Mouse (Mus musculus) MEL (cell line): ENCODE measurements at regions not wholly inside any gene's neighbourhood (a gene's known extent, or its start where the extent isn't known, plus 50 kb on each side); places are given as distances from the start of the nearest gene placed in this dataset.

Experiments used
- DNase-seq: peaks from one replicate; pipeline ENCODE4 v3.0.0; 2011; ENCODE audit warnings: low read depth, low spot score
- H3K27ac ChIP-seq: 2 replicates; pipeline ENCODE4 v1.5.1; 2012; ENCODE audit warnings: low read depth, mild to moderate bottlenecking, control low read depth, low read length, moderate library complexity; ENCODE audit not compliant: control insufficient read depth
- H3K27me3 ChIP-seq, 2 experiments: fragments of 150-350 bp in 1 of 2; sonication (generic) in 1 of 2; 2 replicates each; pipeline ENCODE4 v1.6.1; 2012; ENCODE audit warnings: low read length in 2 of 2, mild to moderate bottlenecking in 2 of 2, improper control_type of control experiment in 1 of 2, moderate library complexity in 1 of 2; ENCODE audit not compliant: insufficient read depth in 2 of 2, control insufficient read depth in 1 of 2
- H3K36me3 ChIP-seq, 2 experiments: 2 replicates each; pipeline ENCODE4 v1.6.1; 2012 to 2014; ENCODE audit warnings: low read length in 2 of 2, improper control_type of control experiment in 1 of 2, inconsistent platforms in 1 of 2, mild to moderate bottlenecking in 1 of 2; ENCODE audit not compliant: insufficient read depth in 2 of 2, control insufficient read depth in 1 of 2
- H3K4me1 ChIP-seq, 2 experiments: fragments of 150-350 bp in 1 of 2; sonication (generic) in 1 of 2; 2 replicates each; pipeline ENCODE4 v1.6.1; 2012; ENCODE audit warnings: low read length in 2 of 2, improper control_type of control experiment in 1 of 2, mild to moderate bottlenecking in 1 of 2; ENCODE audit not compliant: insufficient read depth in 2 of 2, control insufficient read depth in 1 of 2
- H3K4me3 ChIP-seq, 2 experiments: fragments of 150-350 bp in 1 of 2; sonication (generic) in 1 of 2; 2 replicates each; pipeline ENCODE4 v1.5.1; 2012; ENCODE audit warnings: low read depth in 2 of 2, low read length in 2 of 2, mild to moderate bottlenecking in 2 of 2, moderate library complexity in 2 of 2, control low read depth in 1 of 2, improper control_type of control experiment in 1 of 2; ENCODE audit not compliant: control insufficient read depth in 1 of 2, insufficient read depth in 1 of 2
- H3K79me2 ChIP-seq: 2 replicates; pipeline ENCODE4 v1.6.1; 2012; ENCODE audit warnings: mild to moderate bottlenecking, low read length, moderate library complexity; ENCODE audit not compliant: control insufficient read depth, poor library complexity, insufficient read depth
- H3K9ac ChIP-seq: 2 replicates; pipeline ENCODE4 v1.6.1; 2012; ENCODE audit warnings: low read depth, mild to moderate bottlenecking, control low read depth, low read length, moderate library complexity; ENCODE audit not compliant: control insufficient read depth, poor library complexity, severe bottlenecking
- H3K9me3 ChIP-seq: fragments of 150-350 bp; sonication (generic); replicated peaks from 2 replicates; pipeline ENCODE4 v1.6.1; 2012; ENCODE audit warnings: mild to moderate bottlenecking, low read length, improper control_type of control experiment, moderate library complexity; ENCODE audit not compliant: insufficient read depth
- CHD1 ChIP-seq: IDR thresholded peaks from 2 replicates; pipeline ENCODE4 v1.6.1; 2012; ENCODE audit warnings: low read depth, mild to moderate bottlenecking, inconsistent platforms, low read length, improper control_type of control experiment
- CTCF ChIP-seq, 3 experiments: IDR thresholded peaks in 2 of 3; conservative IDR thresholded peaks in 1 of 3; 2 replicates each; pipeline ENCODE4 v1.5.1; 2011 to 2012; ENCODE audit warnings: low read length in 3 of 3, low read depth in 2 of 3, mild to moderate bottlenecking in 2 of 3, improper control_type of control experiment in 1 of 3, inconsistent platforms in 1 of 3, mixed read lengths in 1 of 3, moderate library complexity in 1 of 3; ENCODE audit not compliant: control insufficient read depth in 1 of 3, insufficient read depth in 1 of 3, poor library complexity in 1 of 3, severe bottlenecking in 1 of 3
- E2F4 ChIP-seq: IDR thresholded peaks from 2 replicates; pipeline ENCODE4 v1.6.1; 2011; ENCODE audit warnings: low read depth, low read length, improper control_type of control experiment, borderline replicate concordance
- ELF1 ChIP-seq: IDR thresholded peaks from 2 replicates; pipeline ENCODE4 v1.6.1; 2014; ENCODE audit warnings: low read depth, mild to moderate bottlenecking, inconsistent platforms, low read length, improper control_type of control experiment, moderate library complexity
- EP300 ChIP-seq, 2 experiments: IDR thresholded peaks; 2 replicates each; pipeline ENCODE4 v1.6.1; 2011; ENCODE audit warnings: improper control_type of control experiment in 2 of 2, low read length in 2 of 2, low read depth in 1 of 2, mild to moderate bottlenecking in 1 of 2
- GABPA ChIP-seq: IDR thresholded peaks from 2 replicates; pipeline ENCODE4 v1.6.1; 2012; ENCODE audit warnings: low read depth, mild to moderate bottlenecking, inconsistent platforms, low read length, improper control_type of control experiment, moderate library complexity
- JUND ChIP-seq: IDR thresholded peaks from 2 replicates; pipeline ENCODE4 v1.6.1; 2011; ENCODE audit warnings: low read depth, mild to moderate bottlenecking, improper control_type of control experiment, low read length
- KAT2A ChIP-seq: conservative IDR thresholded peaks from 2 replicates; pipeline ENCODE4 v1.6.1; 2012; ENCODE audit warnings: low read depth, low read length, improper control_type of control experiment, inconsistent platforms
- MAX ChIP-seq: IDR thresholded peaks from 2 replicates; pipeline ENCODE4 v1.6.1; 2011; ENCODE audit warnings: low read length, improper control_type of control experiment
- MEF2A ChIP-seq: IDR thresholded peaks from 2 replicates; pipeline ENCODE4 v1.6.1; 2014; ENCODE audit warnings: low read depth, mild to moderate bottlenecking, inconsistent platforms, low read length, improper control_type of control experiment; ENCODE audit not compliant: poor library complexity, insufficient replicate concordance, severe bottlenecking; ENCODE audit errors: extremely low read depth
- MXI1 ChIP-seq: IDR thresholded peaks from 2 replicates; pipeline ENCODE4 v1.6.1; 2011; ENCODE audit warnings: mild to moderate bottlenecking, low read depth, low read length, improper control_type of control experiment
- MYB ChIP-seq: IDR thresholded peaks from 2 replicates; pipeline ENCODE4 v1.6.1; 2011; ENCODE audit warnings: mild to moderate bottlenecking, low read depth, low read length, improper control_type of control experiment
- MYC ChIP-seq: IDR thresholded peaks from 2 replicates; pipeline ENCODE4 v1.6.1; 2011; ENCODE audit warnings: low read depth, mild to moderate bottlenecking, low read length, improper control_type of control experiment, moderate library complexity
- NELFE ChIP-seq: IDR thresholded peaks from 2 replicates; pipeline ENCODE4 v1.6.1; 2011; ENCODE audit warnings: low read depth, low read length, improper control_type of control experiment
- NRF1 ChIP-seq: IDR thresholded peaks from 2 replicates; pipeline ENCODE4 v1.6.1; 2014; ENCODE audit warnings: low read depth, mild to moderate bottlenecking, inconsistent platforms, low read length, improper control_type of control experiment, moderate library complexity; ENCODE audit not compliant: poor library complexity, insufficient read depth, severe bottlenecking
- POLR2A ChIP-seq, 2 experiments: IDR thresholded peaks; 2 replicates each; pipeline ENCODE4 v1.6.1; 2011 to 2012; ENCODE audit warnings: low read length in 2 of 2, mild to moderate bottlenecking in 2 of 2, control low read depth in 1 of 2, improper control_type of control experiment in 1 of 2, low read depth in 1 of 2, moderate library complexity in 1 of 2; ENCODE audit not compliant: control insufficient read depth in 1 of 2, insufficient read depth in 1 of 2, poor library complexity in 1 of 2
- POLR2AphosphoS5 ChIP-seq: IDR thresholded peaks from 2 replicates; pipeline ENCODE4 v1.6.1; 2012; ENCODE audit warnings: low read depth, borderline replicate concordance, mild to moderate bottlenecking, inconsistent platforms, low read length, moderate library complexity, mixed read lengths
- RCOR1 ChIP-seq: IDR thresholded peaks from 2 replicates; pipeline ENCODE4 v1.6.1; 2012; ENCODE audit warnings: low read depth, mild to moderate bottlenecking, inconsistent platforms, low read length, improper control_type of control experiment
- SIN3A ChIP-seq: IDR thresholded peaks from 2 replicates; pipeline ENCODE4 v1.6.1; 2012; ENCODE audit warnings: low read length, improper control_type of control experiment, inconsistent platforms
- SMC3 ChIP-seq: IDR thresholded peaks from 2 replicates; pipeline ENCODE4 v1.6.1; 2011; ENCODE audit warnings: low read depth, low read length, improper control_type of control experiment
- TCF12 ChIP-seq: IDR thresholded peaks from 2 replicates; pipeline ENCODE4 v1.6.1; 2014; ENCODE audit warnings: low read depth, mild to moderate bottlenecking, inconsistent platforms, low read length, improper control_type of control experiment, moderate library complexity
- USF2 ChIP-seq, 2 experiments: IDR thresholded peaks; 2 replicates each; pipeline ENCODE4 v1.6.1; 2011 to 2012; ENCODE audit warnings: improper control_type of control experiment in 2 of 2, low read length in 2 of 2, borderline replicate concordance in 1 of 2, inconsistent platforms in 1 of 2, low read depth in 1 of 2, mild to moderate bottlenecking in 1 of 2; ENCODE audit not compliant: insufficient read depth in 1 of 2
- ZMIZ1 ChIP-seq: IDR thresholded peaks from 2 replicates; pipeline ENCODE4 v1.6.1; 2012; ENCODE audit warnings: low read depth, mild to moderate bottlenecking, inconsistent platforms, low read length, improper control_type of control experiment, moderate library complexity
- ZNF384 ChIP-seq: IDR thresholded peaks from 2 replicates; pipeline ENCODE4 v1.6.1; 2012; ENCODE audit warnings: low read depth, mild to moderate bottlenecking, inconsistent platforms, low read length, improper control_type of control experiment

DNA sequence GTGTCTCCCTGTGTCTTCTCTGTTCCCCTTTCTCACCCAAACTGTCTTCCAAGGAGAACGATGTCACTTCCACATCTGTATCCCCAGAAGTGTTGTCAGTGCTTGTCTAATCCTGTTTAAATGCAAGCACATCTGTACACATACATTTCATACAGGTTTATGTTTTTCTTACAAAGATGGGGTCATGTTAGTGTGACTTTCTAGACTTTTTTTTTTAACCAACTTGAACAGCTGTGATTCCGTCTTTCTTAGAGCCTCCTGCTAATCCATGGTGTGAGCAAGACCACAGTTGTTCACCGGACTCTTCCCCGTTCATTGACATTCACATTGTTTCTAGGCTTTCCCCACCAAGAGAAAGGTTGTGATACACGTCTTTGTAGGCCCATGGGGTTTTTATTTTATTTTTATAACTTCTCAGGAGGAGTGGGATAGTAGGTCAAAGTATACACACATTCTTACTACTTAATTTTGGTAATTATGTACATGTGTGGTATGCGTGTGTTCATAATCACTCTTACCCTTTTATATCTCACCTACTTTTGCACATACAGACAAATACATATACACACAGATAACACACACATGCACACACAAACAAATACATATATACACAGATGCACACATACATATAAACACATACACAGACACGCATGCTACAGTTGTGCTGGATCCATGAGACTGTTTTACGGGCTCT is 100.6 kb upstream of the Cpm start:
- Histone ChIP-seq H3K79me2 (no peaks in the 10 kb centered on the region), H3K27ac (no peak overlapping the region), H3K4me1 (no peaks in the 10 kb centered on the region), H3K4me3 (no peak overlapping the region), H3K9me3 (no peaks in the 10 kb centered on the region), H3K9ac (no peak overlapping the region), H3K36me3 (no peaks in the 10 kb centered on the region), H3K27me3 (no peaks in the 10 kb centered on the region; a peak in 1 of 4 replicates)
- no peak for DNase-seq
- TF ChIP-seq NELFE (no peak), MEF2A (no peak), SIN3A (no peak), MAX (no peak), JUND (no peak), RCOR1 (no peak), ELF1 (no peak), GABPA (no peak), POLR2AphosphoS5 (no peak), CTCF (IDR thresholded peaks at IDR 0.05 in 2 of 3, conservative IDR thresholded peaks at IDR 0.05 in 1 of 3; ENCODE audit: control insufficient read depth in 1 of 3, insufficient read depth in 1 of 3, low read depth in 2 of 3, low read length in 3 of 3, poor library complexity in 1 of 3, severe bottlenecking in 1 of 3) (no peak)

- H3K27me3 ChIP-seq = no peaks in the 10 kb centered on the region; a peak in 1 of 4 replicates
- H3K36me3 ChIP-seq = no peaks in the 10 kb centered on the region
- TF ChIP-seq NRF1 = no peak
- TF ChIP-seq POLR2AphosphoS5 = no peak
- TF ChIP-seq POLR2A (IDR thresholded peaks at IDR 0.05; ENCODE audit: control insufficient read depth in 1 of 2, insufficient read depth in 1 of 2, low read depth in 1 of 2, low read length in 2 of 2, poor library complexity in 1 of 2) = no peak
- no peak for TF ChIP-seq CTCF (IDR thresholded peaks at IDR 0.05 in 2 of 3, conservative IDR thresholded peaks at IDR 0.05 in 1 of 3; ENCODE audit: control insufficient read depth in 1 of 3, insufficient read depth in 1 of 3, low read depth in 2 of 3, low read length in 3 of 3, poor library complexity in 1 of 3, severe bottlenecking in 1 of 3)
- no peak for TF ChIP-seq CHD1
- no peak for TF ChIP-seq ZMIZ1
- TF ChIP-seq KAT2A = no peak
- no peak for TF ChIP-seq TCF12
- no peak for TF ChIP-seq ZNF384
- no peak for TF ChIP-seq ELF1
- TF ChIP-seq MYB = no peak
- no peak for TF ChIP-seq SMC3
- no peak for TF ChIP-seq EP300 (IDR thresholded peaks at IDR 0.05; ENCODE audit: low read depth in 1 of 2, low read length in 2 of 2)
- no peak for TF ChIP-seq MYC
- TF ChIP-seq E2F4 = no peak
- no peak for TF ChIP-seq USF2 (IDR thresholded peaks at IDR 0.05; ENCODE audit: borderline replicate concordance in 1 of 2, insufficient read depth in 1 of 2, low read depth in 1 of 2, low read length in 2 of 2)
- TF ChIP-seq MXI1 = no peak
- no peak for TF ChIP-seq JUND
- no peaks in the 10 kb centered on the region for H3K9me3 ChIP-seq
- H3K27ac ChIP-seq = no peak overlapping the region
- no peak for DNase-seq
- no peak overlapping the region for H3K9ac ChIP-seq
- H3K79me2 ChIP-seq = no peaks in the 10 kb centered on the region
- H3K4me3 ChIP-seq = no peak overlapping the region
- no peaks in the 10 kb centered on the region for H3K4me1 ChIP-seq
These were observed 101.3 kb upstream of the Cpm start for GRCm38 (mm10) chr10:117527979-117528378.
